8 mouse cellular contexts compared by ENCODE assay signal in the genomic region with DNA sequence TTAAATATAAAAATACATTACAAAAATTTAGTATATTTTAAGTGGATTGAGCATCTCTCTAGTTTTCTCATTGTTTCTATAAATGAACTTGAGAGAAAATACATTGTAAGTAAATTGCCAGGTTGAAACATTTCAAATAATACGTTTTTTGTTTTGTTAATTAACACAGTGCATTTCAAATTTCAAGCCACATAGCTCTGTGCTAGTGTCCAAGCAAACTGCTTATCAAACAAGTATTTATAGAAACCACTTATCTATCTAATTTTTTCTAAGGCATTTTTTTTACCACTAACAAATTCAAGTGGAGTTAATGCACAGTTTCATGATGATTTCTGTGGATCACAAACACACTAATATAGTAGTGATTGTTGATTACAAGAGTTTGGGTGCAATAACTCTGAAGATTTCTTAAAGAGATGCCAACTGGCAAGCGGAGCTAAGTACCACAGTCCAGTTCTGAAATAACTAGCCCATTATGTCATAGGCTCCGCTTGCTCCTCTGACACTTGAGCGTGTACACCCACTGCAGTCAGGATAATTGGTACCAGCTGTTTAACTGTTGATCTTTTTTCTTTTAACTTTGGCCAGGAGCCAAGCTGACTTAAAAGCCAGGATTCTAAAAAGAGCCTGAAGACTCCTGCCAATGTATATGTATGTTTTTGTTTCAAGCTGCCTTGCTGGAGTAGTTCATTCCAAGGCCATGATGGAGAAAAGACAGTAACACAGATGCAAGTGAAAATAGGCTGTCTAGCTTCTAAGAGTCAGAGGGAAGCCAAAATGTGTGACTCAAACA.
DNase-seq lines count a peak whose midpoint lies in the region; ATAC-seq and TF ChIP-seq lines count a peak whose summit lies in the region.

No protein-coding gene starts in this region.

- H3K9ac ChIP-seq in limb, embryonic 12.5 days (replicated peaks), result no peak overlapping the region
- H3K9ac ChIP-seq in neural tube, embryonic 14.5 days (replicated peaks; ENCODE audit: low read depth, low read length), result no peak overlapping the region

- no peak for TF ChIP-seq CTCF in left cerebral cortex, adult 2 months (IDR thresholded peaks at IDR 0.05)

- H3K27ac ChIP-seq in left cerebral cortex, adult 2 months, result no peak overlapping the region
- H3K27ac ChIP-seq in hindbrain, embryonic 10.5 days, result no peak overlapping the region
- peak overlapping the region; percentile 81 for H3K27ac ChIP-seq in limb, embryonic 12.5 days
- no peak overlapping the region for H3K27ac ChIP-seq in neural tube, embryonic 14.5 days (ENCODE audit: low read depth, low read length)

- no peaks in the 10 kb centered on the region for H3K4me1 ChIP-seq in hindbrain, embryonic 10.5 days (replicated peaks)
- H3K4me1 ChIP-seq in limb, embryonic 12.5 days (replicated peaks), result peaks cover 11% of the 10 kb centered on the region; the same call in 1 of the 2 replicates
- no peaks in the 10 kb centered on the region for H3K4me1 ChIP-seq in neural tube, embryonic 14.5 days (ENCODE audit: control insufficient read depth, insufficient read depth, low read length)

- no peaks in the 10 kb centered on the region; the same call in 1 of the 2 replicates for H3K9me3 ChIP-seq in hindbrain, embryonic 10.5 days
- no peaks in the 10 kb centered on the region for H3K9me3 ChIP-seq in limb, embryonic 12.5 days
- no peaks in the 10 kb centered on the region for H3K9me3 ChIP-seq in neural tube, embryonic 14.5 days (ENCODE audit: control insufficient read depth, low read length)

- H3K4me3 ChIP-seq in left cerebral cortex, adult 2 months, result no peak overlapping the region
- no peak overlapping the region for H3K4me3 ChIP-seq in hindbrain, embryonic 10.5 days
- H3K4me3 ChIP-seq in limb, embryonic 12.5 days (replicated peaks), result no peak overlapping the region
- no peak overlapping the region for H3K4me3 ChIP-seq in neural tube, embryonic 14.5 days (ENCODE audit: low read depth, low read length)

- intact Hi-C loops in left cerebral cortex, adult 2 months (cut with DNase I), result no loop called here

- no peaks in the 10 kb centered on the region for H3K27me3 ChIP-seq in hindbrain, embryonic 10.5 days (ENCODE audit: insufficient read depth, poor library complexity, severe bottlenecking)
- H3K27me3 ChIP-seq in limb, embryonic 12.5 days, result no peaks in the 10 kb centered on the region
- H3K27me3 ChIP-seq in neural tube, embryonic 14.5 days (ENCODE audit: control insufficient read depth, insufficient read depth, low read length), result no peaks in the 10 kb centered on the region

- ATAC-seq in limb, embryonic 12.5 days (ENCODE audit: insufficient number of reproducible peaks, insufficient read depth, low FRiP score, low TSS enrichment, low read depth), result peak; percentile 92
- ATAC-seq in neural tube, embryonic 14.5 days (ENCODE audit: low read depth), result peak; percentile 82
- ATAC-seq in granulocyte monocyte progenitor cell, adult 5-6 weeks (replicated peaks; ENCODE audit: poor library complexity, severe bottlenecking), result no peak

- no peak overlapping the region for H3K4me2 ChIP-seq in limb, embryonic 12.5 days
- H3K4me2 ChIP-seq in neural tube, embryonic 14.5 days (ENCODE audit: low read depth, low read length), result no peak overlapping the region

- DNase-seq in left cerebral cortex, adult 11 months (ENCODE audit: low spot score), result peak; percentile 25
- no peak for DNase-seq in left cerebral cortex, adult 2 months (ENCODE audit: extremely low spot score in 1 of 2, low spot score in 2 of 2)
- peak; percentile 95 for DNase-seq in forelimb bud, embryonic 11.5 days (ENCODE audit: low read depth, low spot score)
- peak; percentile 16 for DNase-seq in hindbrain, embryonic 10.5 days (ENCODE audit: low spot score)
- DNase-seq in cerebellum, postnatal 25 days, result no peak

- 60% methylated on average over 4 of the region's 4 CpGs for WGBS in hindbrain, embryonic 10.5 days
- 14% methylated on average over 4 of the region's 4 CpGs for WGBS in limb, embryonic 12.5 days
- 32% methylated on average over 4 of the region's 4 CpGs for WGBS in neural tube, embryonic 14.5 days

- no peaks in the 10 kb centered on the region for H3K36me3 ChIP-seq in hindbrain, embryonic 10.5 days
- no peaks in the 10 kb centered on the region for H3K36me3 ChIP-seq in limb, embryonic 12.5 days
- no peaks in the 10 kb centered on the region for H3K36me3 ChIP-seq in neural tube, embryonic 14.5 days (ENCODE audit: control insufficient read depth, insufficient read depth, low read length)

Comparison
In these comparisons a context has a peak if more than half of its experiments do, and no peak if none do; other contexts are left out.
1. DNase-seq: peak in left cerebral cortex, adult 11 months (single experiment), forelimb bud, embryonic 11.5 days (single experiment) and hindbrain, embryonic 10.5 days (single experiment); none in left cerebral cortex, adult 2 months (0 of 2) and cerebellum, postnatal 25 days (0 of 2).